Mouse (Mus musculus) embryonic facial prominence, embryonic 13.5 days (tissue): ENCODE measurements around the gene Sult3a2. TPM values are rescaled to one million over a fixed set of nuclear protein-coding genes. Genes with fewer than 3 reads are reported as not detected.

Experiments used
- ATAC-seq: fragments of 200-750 bp; cut with Nextera tagmentation; 2 replicates; pipeline ENCODE4 v1.8.0; 2017; ENCODE audit warnings: low read depth; ENCODE audit not compliant: insufficient number of reproducible peaks, insufficient read depth, low FRiP score, low TSS enrichment
- H3K27ac ChIP-seq: fragments of 300-500 bp; sonication (generic); 2 replicates; pipeline ENCODE4 v1.5.1; 2015; ENCODE audit warnings: moderate library complexity, mild to moderate bottlenecking, inconsistent platforms
- H3K27me3 ChIP-seq: fragments of 300-500 bp; sonication (generic); 2 replicates; pipeline ENCODE4 v1.6.1; 2015; ENCODE audit warnings: mild to moderate bottlenecking, inconsistent platforms
- H3K36me3 ChIP-seq: fragments of 300-500 bp; sonication (generic); 2 replicates; pipeline ENCODE4 v1.6.1; 2015; ENCODE audit warnings: mild to moderate bottlenecking, inconsistent platforms
- H3K4me1 ChIP-seq: fragments of 300-500 bp; sonication (generic); 2 replicates; pipeline ENCODE4 v1.6.1; 2015; ENCODE audit warnings: inconsistent platforms
- H3K4me2 ChIP-seq: fragments of 300-500 bp; sonication (generic); 2 replicates; pipeline ENCODE4 v1.6.1; 2015; ENCODE audit warnings: moderate library complexity, mild to moderate bottlenecking, inconsistent platforms
- H3K4me3 ChIP-seq: fragments of 300-500 bp; sonication (generic); 2 replicates; pipeline ENCODE4 v1.5.1; 2015; ENCODE audit warnings: mild to moderate bottlenecking, inconsistent platforms
- H3K9ac ChIP-seq: fragments of 300-500 bp; sonication (generic); 2 replicates; pipeline ENCODE4 v1.6.1; 2015; ENCODE audit warnings: mild to moderate bottlenecking, inconsistent platforms
- H3K9me3 ChIP-seq: fragments of 300-500 bp; sonication (generic); 2 replicates; pipeline ENCODE4 v1.6.1; 2016; ENCODE audit warnings: inconsistent platforms
- WGBS: fragments of 180-500 bp; shearing (Covaris S2); methylation state at CpG from one replicate; pipeline ENCODE4 v1.1.7; 2015; ENCODE audit warnings: mixed read lengths; 5-methylcytosine and 5-hydroxymethylcytosine counted together
- polyA plus RNA-seq: library from polyadenylated mRNA; unstranded; fragments of >200 nt; fragmentation: Nextera tagmentation; extraction: Ambion mirVana; gene quantifications from 2 replicates; pipeline ENCODE4 v1.2.1, GENCODE M21; 2015

The Sult3a2 gene
- polyA plus RNA-seq, 1 experiment from 2014 or later = not detected

DNA sequence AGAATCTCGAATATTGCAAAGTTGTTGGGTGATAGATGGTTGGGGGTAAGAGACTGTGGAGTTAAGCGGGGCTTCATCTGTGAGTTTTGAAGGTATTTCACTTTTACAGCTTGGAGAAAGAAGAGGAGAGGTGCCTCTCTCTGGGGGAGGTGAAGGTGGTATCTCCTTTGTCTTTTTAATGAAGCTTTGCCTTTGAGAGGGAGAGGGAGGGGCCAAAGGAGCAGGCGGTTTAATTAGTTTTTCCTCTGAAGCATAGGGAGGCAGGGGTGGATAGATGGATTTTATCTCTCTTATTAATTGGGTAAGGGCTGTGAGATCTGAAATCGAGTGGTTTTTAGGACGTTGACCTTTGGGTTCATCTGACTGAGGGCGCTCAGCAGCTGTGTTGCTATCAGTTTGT lies 62.7 kb downstream of the Sult3a2 start:
- no peak overlapping the region for H3K4me3 ChIP-seq
- H3K27me3 ChIP-seq = no peaks in the 10 kb centered on the region
- no peak for ATAC-seq
- no peaks in the 10 kb centered on the region for H3K9me3 ChIP-seq
- H3K27ac ChIP-seq = no peak overlapping the region
- no peak overlapping the region for H3K4me2 ChIP-seq
- H3K9ac ChIP-seq = no peak overlapping the region
- WGBS = 43% methylated on average over 6 of the region's 6 CpGs
- no peaks in the 10 kb centered on the region for H3K36me3 ChIP-seq
- no peaks in the 10 kb centered on the region for H3K4me1 ChIP-seq

DNA sequence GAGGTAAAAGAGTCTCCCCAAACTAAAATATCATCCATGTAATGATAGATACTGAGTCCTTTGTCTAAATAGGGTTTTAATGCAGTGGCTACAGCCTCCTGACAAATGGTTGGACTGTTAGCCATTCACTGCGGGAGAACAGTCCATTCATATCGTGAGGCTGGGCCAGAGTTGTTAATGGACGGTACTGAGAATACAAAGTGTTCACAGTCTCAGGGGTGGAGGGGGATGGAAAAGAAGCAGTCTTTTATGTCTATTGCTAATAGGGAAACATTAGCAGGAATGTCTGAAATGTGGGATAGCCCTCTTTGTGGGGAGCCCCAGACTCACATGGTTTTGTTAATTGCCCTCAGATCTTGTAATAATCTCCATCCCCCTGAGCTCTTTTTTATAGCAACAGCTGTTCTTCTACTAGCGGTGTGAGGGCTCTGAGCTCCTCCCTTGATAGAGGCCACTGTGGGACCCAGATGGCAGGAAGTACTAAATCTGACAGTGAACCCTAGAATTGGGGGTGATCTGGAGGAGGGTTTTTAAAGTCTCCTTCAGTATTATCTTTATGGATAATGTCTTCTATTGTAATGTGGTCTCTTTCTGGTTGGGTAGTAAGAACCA lies 64.6 kb downstream of the Sult3a2 start:
- H3K9ac ChIP-seq = no peak overlapping the region
- no peak overlapping the region for H3K4me2 ChIP-seq
- no peaks in the 10 kb centered on the region for H3K4me1 ChIP-seq
- no peaks in the 10 kb centered on the region for H3K36me3 ChIP-seq
- no peaks in the 10 kb centered on the region for H3K27me3 ChIP-seq
- H3K4me3 ChIP-seq = no peak overlapping the region
- H3K27ac ChIP-seq = no peak overlapping the region
- 60% methylated on average over 4 of the region's 4 CpGs for WGBS
- no peak for ATAC-seq
- no peaks in the 10 kb centered on the region for H3K9me3 ChIP-seq

Other genes with a start within 250 kb of the Sult3a2 start
- gene Clvs2, start 161.9 kb downstream of the Sult3a2 start, polyA plus RNA-seq = 0.07 TPM in 1 of 2 replicates, not detected in the other
- not detected in 2 replicates for gene Sult3a1, start 71.0 kb upstream of the Sult3a2 start, polyA plus RNA-seq
- gene Rsph4a, start 118.4 kb upstream of the Sult3a2 start, polyA plus RNA-seq = 0.11 TPM in 1 of 2 replicates, not detected in the other
- 30.1 and 33.7 TPM in 2 replicates for gene Zup1, start 164.6 kb upstream of the Sult3a2 start, polyA plus RNA-seq
- 149 and 153 TPM in 2 replicates for gene Rwdd1, start 232.9 kb upstream of the Sult3a2 start, polyA plus RNA-seq